Mouse (Mus musculus) Muller cell, postnatal 12 days (primary cell): ENCODE results near the gene Gm49380.

Experiments
- DNase-seq: peaks from one replicate; pipeline ENCODE4 v3.0.0-alpha.2; 2015; ENCODE audit errors: inconsistent ontology term

Gene Gm49380

GRCm38 (mm10) chr9:44075276-44075995, 37.9 kb downstream of the Gm49380 start:
- DNase-seq, result no peak

DNA sequence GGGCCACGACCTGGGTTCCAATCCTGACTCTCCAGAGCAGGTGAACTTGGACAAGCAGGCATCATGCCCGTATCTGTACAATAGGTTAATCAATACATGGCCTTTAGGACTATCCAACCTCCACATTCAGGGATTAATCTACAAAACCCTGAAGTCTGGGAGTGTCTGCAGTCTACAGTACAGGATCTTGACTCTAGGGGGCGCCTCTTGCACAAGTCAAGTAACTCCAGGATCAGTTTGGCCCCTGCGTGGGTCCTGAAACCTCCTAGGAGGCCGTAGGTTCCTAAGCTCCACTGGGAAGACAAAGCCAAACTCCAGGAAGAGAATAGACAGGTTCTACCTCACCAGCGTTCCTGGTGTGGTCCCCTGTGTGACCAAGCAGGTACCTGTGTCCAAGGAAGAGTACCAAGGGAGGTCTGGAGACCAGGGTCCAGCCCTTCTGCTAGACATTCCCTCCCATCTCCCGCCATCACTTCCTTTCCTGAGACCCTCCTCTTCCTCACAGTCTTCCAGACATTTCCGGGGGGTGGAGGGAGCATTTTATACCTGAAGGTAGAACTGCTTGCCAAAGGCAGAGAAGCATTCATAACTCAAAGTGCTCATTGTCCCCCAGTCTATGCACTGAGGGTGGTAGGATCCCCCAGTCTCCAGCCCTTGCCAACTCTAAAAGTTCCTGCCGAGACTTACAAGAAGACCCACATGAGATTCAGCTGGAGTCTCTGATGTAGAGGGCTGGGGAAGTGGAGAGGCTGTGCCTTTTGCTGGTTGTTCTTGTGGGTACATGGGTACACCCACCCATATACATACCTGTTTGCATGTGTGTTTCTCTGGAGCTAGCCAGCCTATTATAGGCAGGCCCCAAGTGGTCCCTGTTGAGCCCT, 38.7 kb downstream of the Gm49380 start:
- no peak for DNase-seq

GRCm38 (mm10) chr9:44073115-44073514, 40.2 kb downstream of the Gm49380 start:
- DNase-seq, result peak; percentile 53

DNA sequence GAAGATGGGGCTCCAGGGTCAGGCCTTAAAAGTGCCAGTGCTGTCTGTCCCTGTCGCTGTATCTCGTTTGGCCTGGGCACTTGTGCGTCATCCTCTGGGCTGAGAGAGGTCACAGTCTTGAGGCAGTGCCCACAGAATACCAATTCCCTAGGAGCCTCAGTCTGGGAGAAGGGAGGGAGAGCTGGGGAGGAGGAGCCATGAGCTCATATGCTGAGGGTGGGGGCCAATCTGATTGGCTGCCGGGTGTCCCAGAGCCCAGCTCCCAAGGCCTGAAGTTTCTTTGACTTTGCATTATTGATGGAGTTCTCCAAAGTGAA, 40.7 kb downstream of the Gm49380 start:
- DNase-seq, result peak; percentile 94

DNA sequence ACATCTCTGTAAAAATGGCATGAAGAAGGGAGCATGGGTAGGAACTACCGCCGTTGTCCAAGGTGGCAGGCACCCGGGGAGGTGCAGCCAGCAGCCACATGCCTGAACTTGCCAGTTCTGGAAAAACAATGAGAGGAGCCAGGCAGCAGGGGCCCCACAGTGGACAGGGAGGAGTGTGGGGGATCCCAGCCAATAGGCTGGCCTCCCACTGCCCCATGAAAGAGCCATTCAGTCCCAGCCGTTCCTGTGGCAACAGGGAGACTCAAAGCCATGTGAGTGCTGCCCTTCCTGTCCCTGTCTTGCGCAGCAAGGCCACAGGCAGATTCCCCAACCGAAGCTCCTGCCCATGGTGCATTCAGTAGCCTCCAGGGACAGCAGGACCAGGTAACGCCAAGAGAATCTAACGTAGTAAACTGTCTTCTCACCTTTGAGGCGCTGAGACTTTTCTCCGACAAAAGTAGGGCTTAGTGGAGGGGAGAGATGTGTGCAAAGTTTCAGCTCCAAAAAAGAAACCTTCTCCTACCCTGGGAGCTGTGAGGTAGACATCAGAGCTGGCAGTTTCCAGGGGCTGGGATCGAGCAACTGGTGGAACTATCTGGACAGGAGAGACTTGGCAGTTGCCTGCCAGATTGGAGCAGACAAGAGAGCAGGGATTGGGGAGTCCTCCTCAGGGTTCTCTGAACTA, 41.2 kb downstream of the Gm49380 start:
- DNase-seq, result peak; percentile 94

- DNase-seq, result no peak
Measured at GRCm38 (mm10) chr9:44070844-44071231, 42.5 kb downstream of the Gm49380 start.

DNA sequence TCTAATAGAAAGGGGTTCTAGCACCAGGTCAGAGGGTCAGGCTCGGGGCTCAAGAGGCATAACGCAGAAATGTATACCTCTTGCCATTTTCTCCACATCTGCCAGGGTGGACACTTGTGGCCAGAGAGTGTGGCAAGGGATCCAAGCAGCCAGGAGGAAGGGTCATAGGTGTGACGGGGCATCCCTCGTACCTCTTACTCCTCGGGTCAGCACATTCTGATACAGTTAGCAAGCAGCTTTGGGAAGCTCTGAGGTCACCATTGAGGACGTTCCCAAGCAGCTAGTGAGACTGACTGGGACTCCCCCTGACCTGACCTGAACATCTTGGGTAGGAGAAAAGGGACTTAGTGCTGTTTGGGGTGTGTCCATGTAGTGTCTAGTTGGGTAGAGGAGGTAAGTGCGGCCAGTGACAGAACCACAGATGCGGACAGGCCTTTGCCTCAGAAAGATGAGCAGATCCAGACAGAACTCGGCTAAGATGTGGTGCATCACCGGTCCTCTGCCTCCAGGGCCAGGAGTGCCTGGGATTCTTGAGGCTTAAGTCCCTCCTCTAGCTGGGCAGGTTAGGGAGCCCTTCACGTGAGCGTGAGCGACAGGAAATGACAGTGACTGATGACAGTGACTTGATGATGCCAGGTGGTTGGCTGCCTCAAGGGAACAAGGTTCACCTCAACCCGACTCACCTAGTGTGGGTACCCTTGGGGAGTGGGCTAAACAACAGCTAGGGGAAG, 43.0 kb downstream of the Gm49380 start:
- no peak for DNase-seq

- no peak for DNase-seq
Measured at GRCm38 (mm10) chr9:44069252-44069651, 44.0 kb downstream of the Gm49380 start.

DNA sequence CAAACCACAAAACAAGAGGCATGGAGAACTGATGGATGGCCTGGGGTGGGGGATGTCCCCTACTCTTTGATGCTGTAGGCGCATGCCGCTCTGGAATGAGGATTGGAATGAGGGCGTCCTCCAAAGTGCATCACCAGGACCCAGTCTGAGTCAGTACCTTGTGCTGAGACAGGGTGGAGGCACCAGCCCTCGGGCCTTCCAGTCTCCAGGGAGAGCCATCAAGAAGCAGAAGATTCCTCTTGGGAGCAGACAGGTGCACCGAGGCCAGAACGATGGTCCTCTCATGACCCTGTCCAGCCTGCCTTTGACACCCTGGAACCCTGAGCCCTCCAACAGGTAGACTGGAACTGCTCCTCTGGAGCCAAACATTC, 45.4 kb downstream of the Gm49380 start:
- peak; percentile 64 for DNase-seq

GRCm38 (mm10) chr9:44067241-44067959, 45.9 kb downstream of the Gm49380 start:
- DNase-seq, result peak; percentile 61

- DNase-seq, result peak; percentile 100
Measured at GRCm38 (mm10) chr9:44066785-44067225, 46.5 kb downstream of the Gm49380 start, which contains the start of gene Usp2. Gene Usp2, plus strand, starts transcription at chr9:44067021.

DNA sequence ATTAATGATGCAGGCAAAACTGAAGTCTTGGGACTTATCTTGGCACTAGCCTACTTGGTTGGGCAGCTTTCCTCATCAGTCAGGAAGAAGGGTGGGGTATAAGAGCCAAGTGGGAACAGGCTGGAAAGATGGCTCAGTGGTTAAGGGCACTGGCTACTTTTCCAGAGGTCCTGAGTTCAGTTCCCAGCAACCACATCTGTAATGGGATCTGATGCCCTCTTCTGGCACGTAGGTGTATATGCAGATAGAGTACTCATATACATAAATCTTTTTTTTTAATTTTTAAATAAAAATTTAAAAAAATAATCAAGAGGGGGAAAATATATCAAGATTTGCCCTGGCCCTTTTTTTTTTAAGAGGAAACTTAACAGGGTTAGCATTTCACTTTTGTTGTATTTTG, 48.1 kb downstream of the Gm49380 start:
- DNase-seq, result no peak

GRCm38 (mm10) chr9:44058606-44059005, 54.7 kb downstream of the Gm49380 start:
- no peak for DNase-seq

- no peak for DNase-seq
Measured at GRCm38 (mm10) chr9:44053936-44054335, 59.4 kb downstream of the Gm49380 start.

DNA sequence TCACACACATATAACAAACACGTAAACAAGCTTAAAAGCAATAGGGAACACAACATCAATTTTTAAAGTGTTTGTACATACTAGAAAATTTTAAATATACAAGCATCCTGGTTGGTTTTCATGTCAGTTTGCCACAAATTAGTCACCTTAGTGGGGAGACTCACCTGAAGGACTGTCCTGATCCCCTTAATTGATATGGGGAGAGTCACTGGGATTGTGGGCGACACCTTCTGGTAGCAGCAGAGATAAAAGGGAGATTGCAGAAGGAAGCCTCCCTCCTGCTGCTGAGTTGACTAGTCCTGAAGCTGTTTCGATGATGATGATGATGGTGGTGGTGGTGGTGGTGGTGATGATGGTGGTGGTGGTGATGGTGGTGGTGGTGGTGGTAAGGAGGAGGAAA, 60.4 kb downstream of the Gm49380 start:
- DNase-seq, result no peak

DNA sequence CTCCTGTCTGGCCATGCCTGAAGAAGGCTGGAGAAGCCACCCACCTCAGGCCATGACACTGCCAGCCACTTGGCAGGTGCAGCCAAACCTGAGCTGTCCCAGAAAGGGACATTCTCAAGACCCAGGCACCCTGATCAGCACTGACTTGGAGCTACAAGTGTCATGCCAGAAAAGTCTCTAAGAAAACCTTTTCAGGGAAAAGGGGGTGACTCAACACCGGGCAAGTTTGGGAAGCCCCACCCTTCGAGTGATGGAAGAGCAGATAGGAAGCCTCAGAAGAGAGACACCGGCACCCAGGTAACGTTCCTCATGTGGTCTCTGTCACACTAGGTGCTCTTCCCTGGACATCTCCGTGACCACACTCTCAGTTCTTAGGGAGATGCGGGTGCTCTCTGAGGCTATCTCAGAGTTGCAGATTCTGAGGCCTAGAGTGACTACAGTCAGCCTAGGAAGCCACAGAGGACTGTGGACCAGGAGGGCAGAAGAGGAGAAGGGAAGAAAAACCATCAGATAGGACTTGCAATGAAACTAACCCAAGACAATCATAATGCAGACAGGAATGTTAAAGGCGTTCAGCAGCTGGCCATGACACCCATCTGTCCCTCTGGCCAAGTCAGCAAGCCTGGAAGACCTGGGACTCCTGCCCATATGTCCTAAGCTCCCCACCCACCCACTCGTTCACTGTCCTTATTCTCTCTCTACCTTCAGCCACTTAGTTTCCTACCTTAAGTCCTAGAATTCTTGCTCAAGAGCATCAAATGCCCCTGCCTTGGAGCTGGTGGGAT, 63.7 kb downstream of the Gm49380 start:
- DNase-seq, result no peak

- DNase-seq, result no peak
Measured at GRCm38 (mm10) chr9:44048541-44049380, 64.5 kb downstream of the Gm49380 start.

GRCm38 (mm10) chr9:44047571-44048490, 65.5 kb downstream of the Gm49380 start:
- DNase-seq, result no peak
